8 mouse cellular contexts compared by ENCODE assay signal in the genomic region with DNA sequence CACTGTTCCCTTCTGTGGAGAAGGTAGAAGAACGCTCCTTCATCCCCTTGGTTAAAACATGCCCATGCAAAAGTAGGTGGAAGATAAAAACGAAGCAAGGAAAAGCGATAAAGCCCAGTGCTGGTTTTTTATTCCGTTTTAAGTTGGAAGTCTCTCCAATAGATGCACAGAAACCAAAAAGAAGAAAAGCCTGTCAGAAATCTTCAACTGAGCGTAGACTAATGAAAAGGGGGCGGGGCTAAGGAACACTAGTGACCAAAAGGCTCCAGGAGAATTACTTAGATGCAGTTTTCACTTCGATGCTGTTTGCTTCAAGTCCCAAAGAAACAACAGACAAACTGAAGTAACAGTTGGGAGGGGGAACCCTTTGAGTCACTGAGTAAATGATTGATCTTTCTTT. TPM values are rescaled to one million over a fixed set of nuclear protein-coding genes. Genes with fewer than 3 reads are reported as not detected.
A peak's percentile ranks its signal among the peaks of the same experiment; 100 is the strongest.
DNase-seq lines count a peak whose midpoint lies in the region; ATAC-seq and TF ChIP-seq lines count a peak whose summit lies in the region.

No protein-coding gene starts in this region.

- no peak overlapping the region for H3K9ac ChIP-seq in lung, postnatal 0 days (replicated peaks; ENCODE audit: low read depth)
- H3K9ac ChIP-seq in forebrain, embryonic 15.5 days (replicated peaks) = peak overlapping the region; percentile 95; the same call in 1 of the 2 replicates
- peak overlapping the region; percentile 92; the same call in 1 of the 2 replicates for H3K9ac ChIP-seq in neural tube, embryonic 15.5 days (replicated peaks)

- H3K9me3 ChIP-seq in lung, postnatal 0 days (ENCODE audit: low read length) = no peaks in the 10 kb centered on the region
- no peaks in the 10 kb centered on the region for H3K9me3 ChIP-seq in forebrain, embryonic 15.5 days
- H3K9me3 ChIP-seq in neural tube, embryonic 15.5 days (replicated peaks) = no peaks in the 10 kb centered on the region

- H3K4me3 ChIP-seq in lung, postnatal 0 days (ENCODE audit: low read depth, low read length) = peak overlapping the region; percentile 96; the same call in 1 of the 2 replicates
- H3K4me3 ChIP-seq in forebrain, embryonic 15.5 days = peak overlapping the region; percentile 98; the same call in 1 of the 2 replicates
- H3K4me3 ChIP-seq in neural tube, embryonic 15.5 days (replicated peaks) = peak overlapping the region; percentile 97

- no peak for TF ChIP-seq CTCF in lung, postnatal 0 days (IDR thresholded peaks at IDR 0.05)

- WGBS in lung, postnatal 0 days = 41% methylated on average over 7 of the region's 7 CpGs
- WGBS in forebrain, embryonic 15.5 days = 38% methylated on average over 7 of the region's 7 CpGs
- 45% methylated on average over 7 of the region's 7 CpGs for WGBS in neural tube, embryonic 15.5 days

- no peaks in the 10 kb centered on the region for H3K36me3 ChIP-seq in lung, postnatal 0 days (ENCODE audit: insufficient read depth, low read length)
- H3K36me3 ChIP-seq in forebrain, embryonic 15.5 days = no peaks in the 10 kb centered on the region
- H3K36me3 ChIP-seq in neural tube, embryonic 15.5 days = no peaks in the 10 kb centered on the region

- DNase-seq in lung, postnatal 0 days (ENCODE audit: low spot score) = peak; percentile 44
- DNase-seq in lung, postnatal 10 days = no peak
- peak; percentile 24 to 35 for DNase-seq in kidney, postnatal 36 days
- no peak for DNase-seq in adrenal gland, adult 2 months
- no peak for DNase-seq in left cerebral cortex, adult 8-10 months (ENCODE audit: low spot score in 2 of 2)
- no peak for DNase-seq in left cerebral cortex, postnatal 14 days (ENCODE audit: low spot score in 2 of 2)

- ATAC-seq in lung, postnatal 0 days = no peak
- ATAC-seq in forebrain, embryonic 15.5 days (replicated peaks) = no peak
- no peak for ATAC-seq in neural tube, embryonic 15.5 days (ENCODE audit: low FRiP score)

- peak overlapping the region; percentile 95; the same call in 1 of the 2 replicates for H3K4me2 ChIP-seq in lung, postnatal 0 days (replicated peaks; ENCODE audit: low read depth, low read length)
- H3K4me2 ChIP-seq in forebrain, embryonic 15.5 days (replicated peaks) = peak overlapping the region; percentile 66
- peak overlapping the region; percentile 74 for H3K4me2 ChIP-seq in neural tube, embryonic 15.5 days

- intact Hi-C loops in left cerebral cortex, postnatal 14 days (cut with DNase I) = no loop called here

- H3K27ac ChIP-seq in lung, postnatal 0 days (ENCODE audit: low read length) = no peak overlapping the region
- peak overlapping the region; percentile 99; the same call in 1 of the 2 replicates for H3K27ac ChIP-seq in forebrain, embryonic 15.5 days (replicated peaks)
- H3K27ac ChIP-seq in neural tube, embryonic 15.5 days (replicated peaks) = no peak overlapping the region

- H3K27me3 ChIP-seq in lung, postnatal 0 days (replicated peaks; ENCODE audit: insufficient read depth, low read length) = no peaks in the 10 kb centered on the region
- no peaks in the 10 kb centered on the region for H3K27me3 ChIP-seq in forebrain, embryonic 15.5 days
- H3K27me3 ChIP-seq in neural tube, embryonic 15.5 days (replicated peaks) = no peaks in the 10 kb centered on the region

- no peak for TF ChIP-seq EP300 in lung, postnatal 0 days (IDR thresholded peaks at IDR 0.05)

- H3K4me1 ChIP-seq in lung, postnatal 0 days (ENCODE audit: insufficient read depth, low read depth, low read length) = no peaks in the 10 kb centered on the region; the same call in 1 of the 2 replicates
- peaks cover 26% of the 10 kb centered on the region for H3K4me1 ChIP-seq in forebrain, embryonic 15.5 days
- peaks cover 22% of the 10 kb centered on the region for H3K4me1 ChIP-seq in neural tube, embryonic 15.5 days

RNA-seq across cellular contexts. Expression of gene Ralgps2, which starts 1.2 kb away (rescaled TPM):
- 38.3 and 42.5 TPM in 2 replicates for polyA plus RNA-seq in lung, postnatal 0 days (2015; fragmentation: Nextera tagmentation; extraction: Ambion mirVana)
- polyA plus RNA-seq in forebrain, embryonic 15.5 days (2015; fragmentation: Nextera tagmentation; extraction: Ambion mirVana) = 136 and 139 TPM in 2 replicates
- polyA plus RNA-seq in neural tube, embryonic 15.5 days (2015; fragmentation: Nextera tagmentation; extraction: Ambion mirVana) = 77.6 and 88.0 TPM in 2 replicates
- 10 to 100 TPM; 18.9 to 24.7 TPM for total RNA-seq in adrenal gland, adult 2 months (2021)
- 4.6 and 5.1 TPM in 2 replicates for polyA plus RNA-seq in adrenal gland, adult 2 months (2012; rRNA removed)
- 10 to 100 TPM; 34.9 to 50.6 (median 44.1) TPM for total RNA-seq in left cerebral cortex, adult 8-10 months (2022)
- 10 to 100 TPM; 43.3 to 54.7 TPM for total RNA-seq in left cerebral cortex, postnatal 14 days (2021)

Comparison
In these comparisons a context has a peak if more than half of its experiments do, and no peak if none do; other contexts are left out.
1. DNase-seq: peak in lung, postnatal 0 days (single experiment) and kidney, postnatal 36 days (2 of 2); none in lung, postnatal 10 days (single experiment), adrenal gland, adult 2 months (single experiment), left cerebral cortex, adult 8-10 months (0 of 2) and left cerebral cortex, postnatal 14 days (0 of 2).
2. Peak in every context shown above with its lines, with median percentiles within 50 percentile points of each other: H3K4me2 ChIP-seq and H3K4me3 ChIP-seq.